Mouse (Mus musculus) lung, postnatal 0 days (tissue): Measurements from ENCODE around the gene Keap1.
A peak's percentile ranks its signal among the peaks of the same experiment; 100 is the strongest.

Source experiments
- CTCF ChIP-seq: IDR thresholded peaks from 2 replicates; pipeline ENCODE4 v1.5.1; 2016; ENCODE audit warnings: antibody characterized with exemption, mild to moderate bottlenecking
- EP300 ChIP-seq: IDR thresholded peaks from 2 replicates; pipeline ENCODE4 v1.6.1; 2016; ENCODE audit warnings: antibody characterized with exemption, mild to moderate bottlenecking, control low read depth

GRCm38 (mm10) chr9:21283591-21283990 lies 44.4 kb upstream of the Keap1 start:
- TF ChIP-seq EP300, result no peak
- TF ChIP-seq CTCF, result peak; percentile 40
